Mouse (Mus musculus) embryonic facial prominence, embryonic 11.5 days (tissue): ENCODE data around the gene Itgbl1. TPM values are rescaled to one million over a fixed set of nuclear protein-coding genes. Genes with fewer than 3 reads are reported as not detected.

Experiments
- ATAC-seq: fragments of 200-750 bp; cut with Nextera tagmentation; replicated peaks from 2 replicates; pipeline ENCODE4 v1.8.0; 2017; ENCODE audit warnings: low read depth; ENCODE audit not compliant: insufficient number of reproducible peaks, low FRiP score, low TSS enrichment
- DNase-seq: peaks from one replicate; pipeline ENCODE4 v3.0.0-alpha.2; 2015; ENCODE audit warnings: low spot score
- H3K27ac ChIP-seq: fragments of 300-500 bp; sonication (generic); replicated peaks from 2 replicates; pipeline ENCODE4 v1.5.1; 2014; ENCODE audit warnings: mild to moderate bottlenecking, low read depth, low read length, control low read depth
- H3K27me3 ChIP-seq: fragments of 300-500 bp; sonication (generic); 2 replicates; pipeline ENCODE4 v1.6.1; 2014; ENCODE audit warnings: mild to moderate bottlenecking, low read length, moderate library complexity, mixed read lengths; ENCODE audit not compliant: control insufficient read depth, insufficient read depth
- H3K36me3 ChIP-seq: fragments of 300-500 bp; sonication (generic); replicated peaks from 2 replicates; pipeline ENCODE4 v1.6.1; 2014; ENCODE audit warnings: low read depth, mild to moderate bottlenecking, low read length, moderate library complexity, mixed read lengths; ENCODE audit not compliant: control insufficient read depth, insufficient read depth
- H3K4me1 ChIP-seq: fragments of 300-500 bp; sonication (generic); 2 replicates; pipeline ENCODE4 v1.6.1; 2014; ENCODE audit warnings: low read length, mixed read lengths; ENCODE audit not compliant: control insufficient read depth, insufficient read depth
- H3K4me2 ChIP-seq: fragments of 300-500 bp; sonication (generic); 2 replicates; pipeline ENCODE4 v1.6.1; 2014; ENCODE audit warnings: low read depth, mild to moderate bottlenecking, control low read depth, low read length, moderate library complexity
- H3K4me3 ChIP-seq: fragments of 300-500 bp; sonication (generic); 2 replicates; pipeline ENCODE4 v1.5.1; 2014; ENCODE audit warnings: low read depth, low read length, control low read depth
- H3K9ac ChIP-seq: fragments of 300-500 bp; sonication (generic); replicated peaks from 2 replicates; pipeline ENCODE4 v1.6.1; 2014; ENCODE audit warnings: mild to moderate bottlenecking, control low read depth, low read length
- H3K9me3 ChIP-seq: fragments of 300-500 bp; sonication (generic); replicated peaks from 2 replicates; pipeline ENCODE4 v1.6.1; 2016; ENCODE audit warnings: mild to moderate bottlenecking, low read length, inconsistent platforms, mixed read lengths; ENCODE audit not compliant: control insufficient read depth
- WGBS: fragments of 180-500 bp; shearing (Covaris S2); extraction: QIAGEN DNeasy Blood & Tissue Kit; methylation state at CpG from one replicate; pipeline ENCODE4 v1.1.7; 2014; 5-methylcytosine and 5-hydroxymethylcytosine counted together
- polyA plus RNA-seq: library from polyadenylated mRNA; unstranded; fragments of >200 nt; fragmentation: Nextera tagmentation; extraction: Ambion mirVana; gene quantifications from 2 replicates; pipeline ENCODE4 v1.2.1, GENCODE M21; 2014

The Itgbl1 gene
- polyA plus RNA-seq, 1 experiment from 2014 or later, result 0.32 TPM

GRCm38 (mm10) chr14:123837662-123838061, 177.9 kb downstream of the Itgbl1 start:
- H3K4me1 ChIP-seq, result no peaks in the 10 kb centered on the region
- no peak overlapping the region for H3K4me3 ChIP-seq
- 78% methylated on average over 5 of the region's 5 CpGs for WGBS
- ATAC-seq, result no peak
- no peaks in the 10 kb centered on the region for H3K27me3 ChIP-seq
- H3K4me2 ChIP-seq, result no peak overlapping the region
- H3K27ac ChIP-seq, result no peak overlapping the region
- H3K36me3 ChIP-seq, result no peaks in the 10 kb centered on the region
- H3K9ac ChIP-seq, result no peak overlapping the region
- no peaks in the 10 kb centered on the region for H3K9me3 ChIP-seq
- DNase-seq, result no peak

GRCm38 (mm10) chr14:123843675-123844425, 184.1 kb downstream of the Itgbl1 start:
- ATAC-seq, result no peak
- Histone ChIP-seq H3K36me3 (no peaks in the 10 kb centered on the region), H3K9me3 (no peaks in the 10 kb centered on the region), H3K4me3 (no peak overlapping the region), H3K4me1 (no peaks in the 10 kb centered on the region), H3K9ac (no peak overlapping the region), H3K27ac (no peak overlapping the region), H3K4me2 (no peak overlapping the region), H3K27me3 (no peaks in the 10 kb centered on the region)
- no peak for DNase-seq
- WGBS, result 74% methylated on average over 8 of the region's 8 CpGs

- no peak overlapping the region for H3K27ac ChIP-seq
Measured at GRCm38 (mm10) chr14:123864531-123864930, 204.8 kb downstream of the Itgbl1 start.

GRCm38 (mm10) chr14:123865779-123866726, 206.3 kb downstream of the Itgbl1 start:
- Histone ChIP-seq H3K9ac (no peak overlapping the region), H3K27ac (no peak overlapping the region), H3K4me2 (no peak overlapping the region), H3K4me1 (no peaks in the 10 kb centered on the region), H3K36me3 (no peaks in the 10 kb centered on the region), H3K4me3 (no peak overlapping the region), H3K9me3 (no peaks in the 10 kb centered on the region), H3K27me3 (no peaks in the 10 kb centered on the region)
- 36% methylated on average over 6 of the region's 6 CpGs for WGBS
- peak; percentile 75 for ATAC-seq
- DNase-seq, result no peak

More at GRCm38 (mm10) chr14:123864531-123864930, 204.8 kb downstream of the Itgbl1 start:
- Histone ChIP-seq H3K27me3 (no peaks in the 10 kb centered on the region), H3K4me2 (no peak overlapping the region), H3K4me3 (no peak overlapping the region), H3K4me1 (no peaks in the 10 kb centered on the region), H3K36me3 (no peaks in the 10 kb centered on the region), H3K9ac (no peak overlapping the region), H3K9me3 (no peaks in the 10 kb centered on the region)
- ATAC-seq, result no peak
- WGBS, result 93% methylated on average over 1 of the region's 1 CpGs
- DNase-seq, result no peak

- WGBS, result 93% methylated on average over 1 of the region's 1 CpGs
- H3K9ac ChIP-seq, result no peak overlapping the region
- ATAC-seq, result no peak
Measured at GRCm38 (mm10) chr14:123927903-123928302, 268.1 kb downstream of the Itgbl1 start.

DNA sequence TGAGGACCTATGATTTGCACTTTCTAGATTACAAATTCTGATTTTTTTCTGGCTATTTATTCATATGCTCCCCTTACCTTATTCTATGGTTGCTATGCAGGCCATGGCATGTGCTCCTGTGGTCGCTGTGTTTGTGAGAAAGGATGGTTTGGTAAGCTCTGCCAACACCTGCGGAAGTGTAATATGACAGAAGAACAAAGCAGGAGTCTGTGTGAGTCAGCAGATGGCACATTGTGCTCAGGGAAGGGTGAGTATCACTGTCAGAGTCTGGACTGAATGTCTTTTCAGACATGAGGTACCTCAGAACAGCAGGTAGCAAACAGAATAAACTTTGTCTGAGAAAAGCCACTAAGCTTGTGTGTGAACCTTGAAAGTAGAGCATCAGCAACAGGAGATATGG, 306.8 kb downstream of the Itgbl1 start:
- Histone ChIP-seq H3K9ac (no peak overlapping the region), H3K27ac (no peak overlapping the region), H3K36me3 (no peaks in the 10 kb centered on the region), H3K4me2 (no peak overlapping the region), H3K4me1 (no peaks in the 10 kb centered on the region), H3K27me3 (no peaks in the 10 kb centered on the region), H3K4me3 (no peak overlapping the region), H3K9me3 (no peaks in the 10 kb centered on the region)
- 74% methylated on average over 2 of the region's 2 CpGs for WGBS
- DNase-seq (no peak), ATAC-seq (no peak)

More at GRCm38 (mm10) chr14:123927903-123928302, 268.1 kb downstream of the Itgbl1 start:
- no peaks in the 10 kb centered on the region for H3K27me3 ChIP-seq
- H3K27ac ChIP-seq, result no peak overlapping the region
- H3K4me2 ChIP-seq, result no peak overlapping the region
- H3K4me1 ChIP-seq, result no peaks in the 10 kb centered on the region
- H3K4me3 ChIP-seq, result no peak overlapping the region
- H3K9me3 ChIP-seq, result no peaks in the 10 kb centered on the region
- no peak for DNase-seq
- H3K36me3 ChIP-seq, result no peaks in the 10 kb centered on the region

DNA sequence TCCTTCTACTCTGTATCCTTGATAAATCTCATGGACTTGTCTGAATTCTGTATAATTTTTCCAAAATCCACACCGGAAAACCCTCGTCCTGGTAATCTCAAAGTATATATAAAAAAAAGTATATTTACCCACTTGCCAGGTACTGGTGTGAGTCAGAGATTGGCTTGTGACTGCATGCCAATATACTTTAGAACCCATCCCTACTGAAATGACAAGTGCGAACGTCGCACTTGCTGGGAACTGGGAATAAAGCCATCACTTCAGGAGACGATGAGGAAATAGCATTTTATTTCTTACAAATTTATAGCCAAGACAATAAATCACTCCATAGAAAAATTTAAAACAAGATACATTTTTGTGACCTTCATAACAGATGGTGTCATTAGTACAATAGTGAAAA, 308.2 kb downstream of the Itgbl1 start:
- H3K36me3 ChIP-seq, result no peaks in the 10 kb centered on the region
- H3K27ac ChIP-seq, result no peak overlapping the region
- no peak overlapping the region for H3K4me2 ChIP-seq
- H3K4me1 ChIP-seq, result no peaks in the 10 kb centered on the region
- WGBS, result 90% methylated on average over 6 of the region's 6 CpGs
- H3K27me3 ChIP-seq, result no peaks in the 10 kb centered on the region
- no peak for DNase-seq
- no peak for ATAC-seq
- no peak overlapping the region for H3K4me3 ChIP-seq
- no peak overlapping the region for H3K9ac ChIP-seq
- H3K9me3 ChIP-seq, result no peaks in the 10 kb centered on the region
